Comparison of ENCODE assay signal across 9 mouse cellular contexts in genomic region chr7:112865739-112866138, GRCm38 (mm10).
A peak's percentile ranks its signal among the peaks of the same experiment; 100 is the strongest.
DNase-seq lines count a peak whose midpoint lies in the region; ATAC-seq and TF ChIP-seq lines count a peak whose summit lies in the region.
"Had no signal": no experiment of that assay in that cellular context is flagged by ENCODE, and none has a peak within 500 bp of the region (broad histone marks: within the 10 kb centered on the region; RNA-seq: fewer than 3 reads in every experiment).

No protein-coding gene starts in this region.

- no peak overlapping the region for H3K4me3 ChIP-seq in kidney, embryonic 15.5 days (replicated peaks)
- H3K4me3 ChIP-seq in ES-Bruce4 (ENCODE audit: low read depth, low read length) = no peak overlapping the region
- H3K4me3 ChIP-seq: lung, embryonic 15.5 days had no signal

- peaks cover 8% of the 10 kb centered on the region for H3K4me1 ChIP-seq in kidney, embryonic 15.5 days
- no peaks in the 10 kb centered on the region for H3K4me1 ChIP-seq in ES-Bruce4 (ENCODE audit: control insufficient read depth, insufficient read depth, low read length)

- no peak for TF ChIP-seq POLR2A in ES-Bruce4 (IDR thresholded peaks at IDR 0.05; ENCODE audit: insufficient read depth, low read length)

- no peaks in the 10 kb centered on the region for H3K27me3 ChIP-seq in kidney, embryonic 15.5 days
- no peaks in the 10 kb centered on the region for H3K27me3 ChIP-seq in ES-Bruce4 (ENCODE audit: control insufficient read depth, insufficient read depth, low read length, poor library complexity, severe bottlenecking)
- H3K27me3 ChIP-seq: lung, embryonic 15.5 days had no signal

- no peak overlapping the region for H3K4me2 ChIP-seq in kidney, embryonic 15.5 days
- H3K4me2 ChIP-seq: lung, embryonic 15.5 days had no signal

- peak; percentile 72 for DNase-seq in kidney, adult 11 months
- peak; percentile 34 to 69 for DNase-seq in cerebellum, adult 18-20 months
- DNase-seq in frontal cortex, postnatal 36 days (ENCODE audit: low spot score in 2 of 2) = peak; percentile 61 to 70
- DNase-seq in kidney, postnatal 25 days = peak; percentile 75 to 77
- peak; percentile 87 for DNase-seq in lung, postnatal 36 days
- DNase-seq in urinary bladder, adult 2 months (ENCODE audit: low spot score) = peak; percentile 39

- H3K27ac ChIP-seq in kidney, embryonic 15.5 days = no peak overlapping the region
- H3K27ac ChIP-seq in ES-Bruce4 (ENCODE audit: insufficient read depth, low read length) = no peak overlapping the region
- H3K27ac ChIP-seq: lung, embryonic 15.5 days had no signal

- H3K9me3 ChIP-seq in kidney, embryonic 15.5 days (replicated peaks) = no peaks in the 10 kb centered on the region
- no peaks in the 10 kb centered on the region for H3K9me3 ChIP-seq in ES-Bruce4 (replicated peaks; ENCODE audit: control insufficient read depth, insufficient read depth, low read length, poor library complexity, severe bottlenecking)
- H3K9me3 ChIP-seq: lung, embryonic 15.5 days had no signal

- 17% methylated on average over 2 of the region's 2 CpGs for WGBS in kidney, embryonic 15.5 days

- no peak for ATAC-seq in kidney, embryonic 15.5 days (replicated peaks; ENCODE audit: low FRiP score)

- H3K36me3 ChIP-seq in kidney, embryonic 15.5 days = peaks cover 56% of the 10 kb centered on the region
- H3K36me3 ChIP-seq in ES-Bruce4 (ENCODE audit: control insufficient read depth, insufficient read depth, low read length, poor library complexity, severe bottlenecking) = peaks cover 22% of the 10 kb centered on the region

- H3K9ac ChIP-seq in kidney, embryonic 15.5 days = no peak overlapping the region
- H3K9ac ChIP-seq in ES-Bruce4 (ENCODE audit: low read depth, poor library complexity, severe bottlenecking) = no peak overlapping the region
- H3K9ac ChIP-seq: lung, embryonic 15.5 days had no signal

- TF ChIP-seq EP300 in ES-Bruce4 (IDR thresholded peaks at IDR 0.05; ENCODE audit: insufficient read depth, low read depth, low read length) = no peak

- peak; percentile 84 for TF ChIP-seq CTCF in ES-Bruce4 (IDR thresholded peaks at IDR 0.05; ENCODE audit: low read depth, low read length)
